Mouse (Mus musculus): ENCODE measurements around the gene Ube2j1. TPM values are rescaled to one million over a fixed set of nuclear protein-coding genes. Genes with fewer than 3 reads are reported as not detected.

Gene Ube2j1
- total and polyA plus RNA-seq, 3 experiments = 64.3 to 122 (median 93.0) TPM

DNA sequence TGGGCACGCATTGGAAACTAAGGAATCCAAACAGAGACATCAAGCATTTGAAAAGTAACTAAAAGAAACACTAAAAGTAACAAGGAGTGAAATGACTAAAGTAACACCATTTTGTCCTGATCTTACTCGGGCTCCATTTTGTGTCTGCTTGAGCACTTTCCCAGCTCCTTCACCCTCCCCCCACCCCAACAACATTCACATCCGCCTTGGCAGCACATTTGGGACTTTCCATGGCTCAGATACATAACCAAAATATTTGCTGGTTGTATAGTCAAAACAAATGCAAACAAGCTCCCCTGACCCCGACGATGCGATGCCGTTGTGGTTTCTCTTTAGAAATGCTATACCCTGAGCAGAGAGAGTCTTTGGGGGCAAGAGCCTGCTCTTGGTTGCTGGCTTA lies 2.1 kb upstream of the Ube2j1 start:
- peak; percentile 72 for DNase-seq (ENCODE audit: extremely low read depth)
- dilution Hi-C loops (cut with MboI; ENCODE audit: extremely low pct_ligation_motif_present, extremely low pct_unique_long_range_greater_than_20kb, low sequenced_read_pairs) (no loop called here), in situ Hi-C loops (cut with MboI; ENCODE audit: low pct_ligation_motif_present, low pct_unique_long_range_greater_than_20kb, low sequenced_read_pairs) (loop anchor here (10.0 kb wide), 1 partner anchor 86 kb away; no protein-coding TSS in a partner anchor)
- Histone ChIP-seq H3K4me3 (replicated peaks in 1 of 3; ENCODE audit: low read depth in 2 of 3, low read length in 2 of 3, poor library complexity in 1 of 3) (peak overlapping the region in 1 of 3 experiments; percentile 96), H3K27me3 (replicated peaks) (no peaks in the 10 kb centered on the region), H3K4me1 (ENCODE audit: control insufficient read depth in 1 of 2, insufficient read depth in 2 of 2) (peaks cover 13 to 44% of the 10 kb centered on the region in 2 experiments), H3K9ac (ENCODE audit: insufficient read depth, low read depth) (peak overlapping the region; percentile 99), H3K27ac (ENCODE audit: insufficient read depth, low read depth) (peak overlapping the region; percentile 57), H3K9me3 (replicated peaks; ENCODE audit: low read length) (peaks cover 4% of the 10 kb centered on the region), H3K79me2 (replicated peaks; ENCODE audit: control insufficient read depth, extremely low read depth, insufficient read depth, poor library complexity, severe bottlenecking) (peaks cover 42% of the 10 kb centered on the region), H3K4me2 (ENCODE audit: insufficient read depth, low read depth, poor library complexity, severe bottlenecking) (peak overlapping the region; percentile 99), H3K36me3 (replicated peaks in 1 of 2; ENCODE audit: control insufficient read depth in 1 of 2, insufficient read depth in 1 of 2, low read length in 1 of 2) (peaks cover 17 to 30% of the 10 kb centered on the region in 2 experiments)
- peak; percentile 50; the same call in 1 of the 2 replicates for TF ChIP-seq POLR2A (IDR thresholded peaks at IDR 0.05; ENCODE audit: low read depth, low read length)
- TF ChIP-seq IRF4 (IDR thresholded peaks at IDR 0.05; ENCODE audit: low read depth, low read length) = peak; percentile 76
- TF ChIP-seq BHLHE40 (IDR thresholded peaks at IDR 0.05; ENCODE audit: low read depth, low read length) = peak; percentile 37; the same call in 1 of the 2 replicates
- no peak for TF ChIP-seq SMC3 (IDR thresholded peaks at IDR 0.05; ENCODE audit: low read depth, low read length)
- no peak for TF ChIP-seq MAZ (IDR thresholded peaks at IDR 0.05; ENCODE audit: low read depth, low read length)
- TF ChIP-seq MEF2A (IDR thresholded peaks at IDR 0.05; ENCODE audit: borderline replicate concordance, low read depth, low read length) = peak; percentile 69; the same call in 1 of the 2 replicates
- no peak for TF ChIP-seq CTCF (conservative IDR thresholded peaks at IDR 0.05 in 1 of 2, IDR thresholded peaks at IDR 0.05 in 1 of 2; ENCODE audit: low read depth in 2 of 2, low read length in 2 of 2)
- TF ChIP-seq CHD1 (IDR thresholded peaks at IDR 0.05; ENCODE audit: low read depth, low read length) = no peak
- TF ChIP-seq EP300 (IDR thresholded peaks at IDR 0.05; ENCODE audit: low read length) = no peak
- TF ChIP-seq USF2 (conservative IDR thresholded peaks at IDR 0.05; ENCODE audit: low read depth, low read length) = no peak
- TF ChIP-seq ELF1 (IDR thresholded peaks at IDR 0.05; ENCODE audit: low read depth, low read length) = 0 out of 2 replicates have a peak, but pooled peaks have one; percentile 45
- no peak for TF ChIP-seq E2F4 (IDR thresholded peaks at IDR 0.05; ENCODE audit: insufficient replicate concordance, low read depth, low read length)
- peak; percentile 66; the same call in 1 of the 2 replicates for TF ChIP-seq TBP (conservative IDR thresholded peaks at IDR 0.05; ENCODE audit: low read depth, low read length)
- peak; percentile 82 for TF ChIP-seq TCF12 (IDR thresholded peaks at IDR 0.05; ENCODE audit: low read depth, low read length)
- no peak for TF ChIP-seq MAFK (IDR thresholded peaks at IDR 0.05; ENCODE audit: insufficient replicate concordance, low read length)
- 0 out of 2 replicates have a peak, but pooled peaks have one; percentile 37 for TF ChIP-seq NELFE (IDR thresholded peaks at IDR 0.05; ENCODE audit: low read depth, low read length)
- peak; percentile 89 for TF ChIP-seq ZC3H11A (IDR thresholded peaks at IDR 0.05; ENCODE audit: low read depth, low read length)
- no peak for TF ChIP-seq HCFC1 (IDR thresholded peaks at IDR 0.05; ENCODE audit: low read depth, low read length)
- peak; percentile 52; the same call in 1 of the 2 replicates for TF ChIP-seq CHD2 (IDR thresholded peaks at IDR 0.05; ENCODE audit: low read length)
- no peak; the same call in 1 of the 2 replicates for TF ChIP-seq ETS1 (conservative IDR thresholded peaks at IDR 0.05; ENCODE audit: low read depth, low read length)
- TF ChIP-seq MAX (IDR thresholded peaks at IDR 0.05; ENCODE audit: low read length) = no peak
- peak; percentile 93 for TF ChIP-seq RCOR1 (conservative IDR thresholded peaks at IDR 0.05; ENCODE audit: low read depth, low read length)
- no peak for TF ChIP-seq JUND (conservative IDR thresholded peaks at IDR 0.05; ENCODE audit: low read depth, low read length)
- TF ChIP-seq SIN3A (IDR thresholded peaks at IDR 0.05; ENCODE audit: low read length) = no peak
- TF ChIP-seq NRF1 (IDR thresholded peaks at IDR 0.05; ENCODE audit: low read depth, low read length) = peak; percentile 74
- no peak for TF ChIP-seq USF1 (IDR thresholded peaks at IDR 0.05; ENCODE audit: low read depth, low read length)

Measured in CH12.LX (cell line).